Mouse (Mus musculus): ENCODE data around the gene Inca1. TPM values are rescaled to one million over a fixed set of nuclear protein-coding genes. Genes with fewer than 3 reads are reported as not detected.
A peak's percentile ranks its signal among the peaks of the same experiment; 100 is the strongest.

The Inca1 gene
- polyA plus RNA-seq, 1 experiment from 2014 or later: 0.69 TPM

DNA sequence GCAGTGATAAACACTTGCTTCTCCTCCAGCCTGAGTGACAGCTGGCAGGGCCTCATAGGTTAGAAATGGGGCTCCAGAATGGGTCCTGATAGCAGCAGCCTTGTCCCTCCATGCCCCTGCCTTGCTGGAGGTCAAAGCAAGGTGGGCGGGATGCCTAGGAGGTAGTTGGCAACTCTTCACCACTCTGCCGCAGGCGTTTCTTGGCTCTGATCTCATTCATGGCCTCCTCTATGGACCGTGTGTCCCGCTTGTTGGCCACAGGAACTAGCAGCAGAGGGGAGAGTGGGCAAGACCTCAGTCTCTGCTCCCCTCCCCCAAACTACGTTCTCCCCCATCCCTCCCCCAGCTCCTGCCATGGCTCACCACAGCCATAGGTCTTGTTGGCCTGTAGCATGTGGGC lies 36.0 kb downstream of the Inca1 start:
- WGBS: 86% methylated on average over 6 of the region's 6 CpGs
- DNase-seq (ENCODE audit: low spot score): no peak
- H3K36me3 ChIP-seq (replicated peaks): peaks cover 83% of the 10 kb centered on the region

GRCm38 (mm10) chr11:70663101-70663500 lies 36.9 kb downstream of the Inca1 start:
- DNase-seq (ENCODE audit: low spot score): no peak
- Histone ChIP-seq H3K4me1 (peaks cover 31% of the 10 kb centered on the region), H3K27ac (replicated peaks) (no peak overlapping the region), H3K4me3 (no peak overlapping the region), H3K9me3 (no peaks in the 10 kb centered on the region), H3K27me3 (replicated peaks; ENCODE audit: low read depth, poor library complexity, severe bottlenecking) (no peaks in the 10 kb centered on the region), H3K36me3 (replicated peaks) (peaks cover 86% of the 10 kb centered on the region)
- 93% methylated on average over 8 of the region's 8 CpGs for WGBS

More for the DNA sequence above, 36.0 kb downstream of the Inca1 start:
- Histone ChIP-seq H3K4me1 (peaks cover 25% of the 10 kb centered on the region), H3K4me3 (no peak overlapping the region), H3K27me3 (replicated peaks; ENCODE audit: low read depth, poor library complexity, severe bottlenecking) (no peaks in the 10 kb centered on the region), H3K9me3 (no peaks in the 10 kb centered on the region), H3K27ac (replicated peaks) (no peak overlapping the region)

- Histone ChIP-seq H3K27me3 (replicated peaks; ENCODE audit: low read depth, poor library complexity, severe bottlenecking) (no peaks in the 10 kb centered on the region), H3K4me3 (no peak overlapping the region), H3K9me3 (no peaks in the 10 kb centered on the region), H3K4me1 (peaks cover 45% of the 10 kb centered on the region), H3K36me3 (replicated peaks) (peaks cover 68% of the 10 kb centered on the region), H3K27ac (replicated peaks) (no peak overlapping the region)
- DNase-seq (ENCODE audit: low spot score): no peak
- WGBS: 87% methylated on average over 8 of the region's 8 CpGs
Observed at GRCm38 (mm10) chr11:70660571-70660970, 39.4 kb downstream of the Inca1 start.

DNA sequence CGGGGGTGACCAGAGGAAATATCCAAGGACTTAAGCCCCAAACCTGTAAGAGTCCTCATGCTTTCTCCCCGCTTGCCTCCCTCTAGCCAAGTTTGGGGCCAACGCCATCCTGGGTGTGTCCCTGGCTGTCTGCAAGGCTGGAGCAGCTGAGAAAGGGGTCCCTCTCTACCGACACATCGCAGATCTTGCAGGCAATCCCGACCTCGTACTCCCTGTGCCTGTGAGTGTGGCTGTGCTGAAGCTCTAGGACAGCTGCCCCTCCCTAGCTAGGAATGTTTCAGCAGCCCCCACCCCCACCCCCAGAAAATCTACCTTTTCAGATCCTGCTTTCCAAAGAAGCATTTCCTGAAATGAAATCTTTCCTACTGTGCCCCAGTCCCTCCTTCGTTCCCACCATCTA lies 41.0 kb downstream of the Inca1 start:
- H3K36me3 ChIP-seq (replicated peaks): peaks cover 51% of the 10 kb centered on the region
- H3K27me3 ChIP-seq (replicated peaks; ENCODE audit: low read depth, poor library complexity, severe bottlenecking): no peaks in the 10 kb centered on the region
- DNase-seq (ENCODE audit: low spot score): no peak
- H3K9me3 ChIP-seq: no peaks in the 10 kb centered on the region
- 82% methylated on average over 8 of the region's 8 CpGs for WGBS
- H3K27ac ChIP-seq (replicated peaks): peak overlapping the region; percentile 99; the same call in 1 of the 2 replicates
- H3K4me1 ChIP-seq: peaks cover 53% of the 10 kb centered on the region
- 0 out of 2 replicates have a peak overlapping the region, but pooled peaks have one; percentile 8 for H3K4me3 ChIP-seq

GRCm38 (mm10) chr11:70658521-70658920 lies 41.4 kb downstream of the Inca1 start:
- H3K27me3 ChIP-seq (replicated peaks; ENCODE audit: low read depth, poor library complexity, severe bottlenecking): no peaks in the 10 kb centered on the region
- H3K4me3 ChIP-seq: peak overlapping the region; percentile 100
- H3K27ac ChIP-seq (replicated peaks): peak overlapping the region; percentile 99
- DNase-seq (ENCODE audit: low spot score): no peak
- no peaks in the 10 kb centered on the region for H3K9me3 ChIP-seq
- 87% methylated on average over 5 of the region's 5 CpGs for WGBS
- H3K4me1 ChIP-seq: peaks cover 53% of the 10 kb centered on the region
- H3K36me3 ChIP-seq (replicated peaks): peaks cover 47% of the 10 kb centered on the region

DNA sequence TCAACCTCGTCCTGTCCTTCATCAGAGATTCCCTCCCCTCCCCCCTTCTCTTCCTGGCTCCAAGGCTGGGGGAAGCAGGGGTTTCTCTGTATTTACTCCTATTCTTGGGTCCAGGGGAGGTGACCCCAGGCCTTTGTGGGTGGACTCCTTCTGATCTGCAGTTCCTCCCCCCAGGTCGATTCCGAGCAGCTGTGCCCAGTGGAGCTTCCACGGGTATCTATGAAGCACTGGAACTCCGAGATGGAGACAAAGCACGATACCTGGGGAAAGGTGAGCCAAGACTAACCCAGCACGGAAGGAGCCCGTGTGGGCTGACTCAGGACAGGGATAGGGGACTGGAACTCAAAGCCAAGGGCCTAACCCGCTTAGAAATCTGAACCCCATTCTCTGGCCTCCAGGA lies 42.0 kb downstream of the Inca1 start:
- WGBS: 52% methylated on average over 9 of the region's 9 CpGs
- peaks cover 45% of the 10 kb centered on the region for H3K36me3 ChIP-seq (replicated peaks)
- no peaks in the 10 kb centered on the region for H3K27me3 ChIP-seq (replicated peaks; ENCODE audit: low read depth, poor library complexity, severe bottlenecking)
- peak overlapping the region; percentile 99 for H3K27ac ChIP-seq (replicated peaks)
- H3K4me1 ChIP-seq: peaks cover 55% of the 10 kb centered on the region
- DNase-seq (ENCODE audit: low spot score): no peak
- peak overlapping the region; percentile 100 for H3K4me3 ChIP-seq
- H3K9me3 ChIP-seq: no peaks in the 10 kb centered on the region

- DNase-seq (ENCODE audit: low spot score): no peak
- Histone ChIP-seq H3K36me3 (replicated peaks) (peaks cover 45% of the 10 kb centered on the region), H3K4me1 (peaks cover 59% of the 10 kb centered on the region), H3K9me3 (no peaks in the 10 kb centered on the region), H3K4me3 (peak overlapping the region; percentile 100), H3K27me3 (replicated peaks; ENCODE audit: low read depth, poor library complexity, severe bottlenecking) (no peaks in the 10 kb centered on the region), H3K27ac (replicated peaks) (peak overlapping the region; percentile 99)
- WGBS: 51% methylated on average over 6 of the region's 6 CpGs
Observed at GRCm38 (mm10) chr11:70657573-70657972, 42.4 kb downstream of the Inca1 start.

DNA sequence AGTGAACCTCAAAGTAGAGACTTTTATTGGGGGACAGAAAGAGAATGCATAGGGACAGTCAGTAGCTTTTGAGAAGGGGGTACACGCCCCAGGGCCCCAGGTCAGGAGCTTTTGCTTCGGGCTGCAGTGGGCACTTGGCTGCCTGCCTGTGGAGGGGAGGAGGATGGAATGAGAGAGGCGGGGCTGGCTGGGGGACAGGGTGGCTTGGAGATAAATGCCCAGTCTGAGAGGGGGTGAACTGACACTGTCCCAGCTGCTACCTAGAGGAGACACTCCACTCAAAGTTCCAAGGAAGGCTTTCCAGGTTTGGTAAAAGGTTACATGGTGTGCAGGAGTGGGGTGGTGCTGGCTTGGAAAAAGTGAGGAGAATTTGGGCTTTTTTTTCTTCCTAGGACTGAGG lies 43.0 kb downstream of the Inca1 start, which contains the start of gene Eno3:
Eno3 (plus strand) TSS at position 239 of the 400 bp plus-strand sequence.
- H3K4me3 ChIP-seq: peak within 1 kb of the TSS; percentile 100
- WGBS: 0% methylated on average over 3 of the region's 3 CpGs
- H3K4me1 ChIP-seq: peaks cover 65% of the 10 kb centered on the region
- H3K36me3 ChIP-seq (replicated peaks): peaks cover 45% of the 10 kb centered on the region
- H3K27ac ChIP-seq (replicated peaks): peak within 1 kb of the TSS; percentile 99
- H3K9me3 ChIP-seq: no peaks in the 10 kb centered on the region
- no peaks in the 10 kb centered on the region for H3K27me3 ChIP-seq (replicated peaks; ENCODE audit: low read depth, poor library complexity, severe bottlenecking)
- DNase-seq (ENCODE audit: low spot score): peak; percentile 76

DNA sequence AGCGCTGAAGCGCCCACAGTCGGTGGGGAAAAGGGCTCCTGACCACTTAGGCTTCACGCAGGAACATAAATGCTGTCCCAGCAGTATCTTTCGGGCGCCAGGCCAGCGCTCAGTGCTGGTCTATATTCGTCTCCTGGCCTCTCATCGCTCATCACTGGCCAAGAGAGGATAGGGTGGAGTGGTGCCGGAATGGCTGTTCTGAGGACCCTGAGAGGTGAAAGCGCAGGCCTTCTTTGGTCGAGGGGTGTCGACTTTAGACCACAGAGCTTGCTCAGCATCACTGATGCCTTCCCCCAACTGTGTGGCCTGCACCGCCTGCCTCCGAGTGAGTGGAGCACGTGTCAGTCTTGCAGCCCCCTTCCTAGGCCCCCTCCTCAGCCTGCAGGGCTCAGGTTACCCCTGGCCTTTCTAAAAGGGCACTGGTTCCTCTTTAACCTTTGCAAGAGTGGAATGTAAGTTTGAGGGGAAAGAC lies 43.5 kb downstream of the Inca1 start:
- DNase-seq (ENCODE audit: low spot score): peak; percentile 88
- Histone ChIP-seq H3K27ac (replicated peaks) (peak overlapping the region; percentile 99), H3K9me3 (no peaks in the 10 kb centered on the region), H3K27me3 (replicated peaks; ENCODE audit: low read depth, poor library complexity, severe bottlenecking) (no peaks in the 10 kb centered on the region), H3K36me3 (replicated peaks) (peaks cover 45% of the 10 kb centered on the region), H3K4me3 (peak overlapping the region; percentile 100), H3K4me1 (peaks cover 68% of the 10 kb centered on the region)
- WGBS: 2% methylated on average over 16 of the region's 16 CpGs

DNA sequence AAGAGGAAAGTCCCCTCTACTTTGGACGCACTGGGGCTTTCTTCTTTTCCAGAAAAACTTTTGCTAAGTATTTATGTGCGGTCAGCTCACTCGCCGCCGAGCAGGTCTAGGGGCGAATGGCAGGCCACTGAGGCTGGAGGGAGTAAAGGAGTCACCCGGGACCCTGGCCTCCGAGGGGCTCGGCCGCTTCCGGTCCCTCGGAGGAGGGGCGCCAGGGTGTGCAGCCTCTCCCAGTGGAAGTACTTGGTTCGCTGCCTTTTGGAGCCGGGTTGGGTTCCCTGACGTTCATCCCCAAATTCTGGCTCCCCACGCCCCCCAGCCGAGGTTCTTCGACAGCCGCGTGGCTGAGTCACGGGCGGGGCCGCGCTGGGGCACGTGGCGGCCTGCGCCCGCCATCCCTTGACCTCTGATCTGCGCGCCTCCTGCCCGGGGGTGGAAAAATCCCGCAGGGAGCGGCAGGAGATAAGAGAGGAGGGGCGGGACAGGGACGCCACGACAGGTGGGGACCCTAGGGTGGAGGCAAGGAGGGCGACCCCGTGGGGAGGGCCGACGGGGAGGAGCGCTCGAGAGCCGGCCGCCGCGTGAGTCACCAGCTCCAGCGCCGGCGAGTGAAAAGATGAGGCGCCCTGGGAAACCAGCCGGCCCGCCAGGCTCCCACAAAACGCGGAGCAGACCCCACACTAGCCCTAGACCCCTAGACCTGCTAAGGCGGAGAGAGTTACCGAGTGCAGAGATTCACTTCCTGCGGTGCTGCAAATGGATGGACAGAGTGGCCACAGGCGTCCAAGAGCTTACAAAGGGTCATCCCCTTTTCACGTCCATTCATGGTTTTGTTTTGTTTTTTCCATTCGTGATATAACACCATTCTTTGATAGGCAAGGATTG lies 44.1 kb downstream of the Inca1 start:
- no peaks in the 10 kb centered on the region for H3K9me3 ChIP-seq
- peak; percentile 80 for DNase-seq (ENCODE audit: low spot score)
- peak overlapping the region; percentile 100 for H3K4me3 ChIP-seq
- H3K4me1 ChIP-seq: peaks cover 74% of the 10 kb centered on the region
- H3K36me3 ChIP-seq (replicated peaks): peaks cover 45% of the 10 kb centered on the region
- under 1% methylated on average over 61 of the region's 61 CpGs for WGBS
- no peaks in the 10 kb centered on the region for H3K27me3 ChIP-seq (replicated peaks; ENCODE audit: low read depth, poor library complexity, severe bottlenecking)
- H3K27ac ChIP-seq (replicated peaks): peak overlapping the region; percentile 99

DNA sequence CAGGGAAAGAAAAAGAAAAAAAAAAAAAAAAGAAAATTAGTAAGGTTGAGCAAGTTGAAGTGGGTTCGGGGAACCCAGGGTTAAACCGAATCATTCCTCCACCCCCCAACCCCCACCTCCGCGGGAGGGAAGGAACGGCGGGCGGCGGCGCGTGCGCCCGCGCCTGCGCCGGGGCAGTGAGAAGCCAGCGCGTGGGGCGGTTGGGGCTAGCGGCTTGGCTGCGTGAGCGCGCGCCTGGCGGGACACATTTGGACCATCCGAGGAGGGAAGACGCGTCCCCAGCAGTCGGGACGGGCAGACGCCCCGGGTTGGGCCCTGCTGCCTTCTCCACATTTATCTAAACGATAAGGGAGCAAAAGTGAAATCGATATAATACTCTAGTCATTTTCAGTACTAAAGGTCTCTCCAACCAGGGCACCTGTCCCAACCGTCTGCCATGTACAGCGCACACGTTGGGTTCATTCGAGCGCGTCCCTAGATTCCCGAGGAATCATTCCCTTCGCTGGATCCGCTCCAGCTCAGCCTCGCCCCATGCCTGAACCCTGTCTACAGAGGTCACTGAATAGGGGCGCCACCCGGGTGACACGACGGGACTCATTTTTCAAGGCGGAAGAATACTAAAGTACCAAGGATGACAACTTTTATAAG lies 44.9 kb downstream of the Inca1 start:
- WGBS: under 1% methylated on average over 48 of the region's 48 CpGs

DNA sequence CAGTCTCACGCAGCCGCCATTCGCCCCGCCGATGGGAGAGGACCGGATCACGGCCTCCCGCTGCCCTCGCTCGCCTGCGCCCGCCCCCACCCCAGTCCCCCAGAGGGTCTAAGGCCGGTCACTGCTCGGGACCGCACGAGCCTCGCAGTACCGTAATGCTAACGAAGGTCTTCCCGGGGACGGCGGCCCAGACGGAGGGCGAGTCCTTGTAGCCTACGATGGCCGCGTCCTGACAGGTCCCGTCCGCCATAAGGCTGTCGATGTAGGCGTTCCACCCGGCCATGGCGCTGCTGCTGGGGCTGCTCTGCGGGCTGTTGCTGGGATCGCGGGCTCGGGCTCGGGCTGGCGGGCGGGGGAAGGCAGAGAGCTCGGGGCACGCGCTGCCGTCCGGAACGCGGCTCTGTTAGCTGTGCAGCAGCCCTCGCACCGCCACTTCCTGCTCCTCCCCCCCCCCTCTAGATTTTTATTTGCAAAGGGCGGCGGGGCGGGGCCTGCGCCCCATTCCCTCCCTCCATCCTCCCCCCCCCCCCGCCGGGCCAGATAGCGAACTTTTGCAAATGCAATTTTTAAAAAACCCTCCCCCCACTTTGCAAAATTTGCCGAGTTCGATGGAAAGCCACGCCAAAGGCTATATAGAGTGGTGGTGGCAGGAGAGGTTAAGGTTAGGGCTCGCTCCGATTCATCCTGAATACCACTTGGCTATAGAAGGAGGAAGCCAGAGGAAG lies 45.6 kb downstream of the Inca1 start, which contains the start of gene Pfn1:
Pfn1 (minus strand) TSS at position 447 of the 725 bp plus-strand sequence.
- DNase-seq (ENCODE audit: low spot score): peak; percentile 91
- Histone ChIP-seq H3K4me3 (peak within 1 kb of the TSS; percentile 100), H3K9me3 (no peaks in the 10 kb centered on the region), H3K36me3 (replicated peaks) (peaks cover 46% of the 10 kb centered on the region), H3K27ac (replicated peaks) (peak within 1 kb of the TSS; percentile 99), H3K4me1 (peaks cover 79% of the 10 kb centered on the region), H3K27me3 (replicated peaks; ENCODE audit: low read depth, poor library complexity, severe bottlenecking) (no peaks in the 10 kb centered on the region)
- under 1% methylated on average over 61 of the region's 61 CpGs for WGBS

More for the DNA sequence above, 44.9 kb downstream of the Inca1 start:
- H3K27me3 ChIP-seq (replicated peaks; ENCODE audit: low read depth, poor library complexity, severe bottlenecking): no peaks in the 10 kb centered on the region
- H3K36me3 ChIP-seq (replicated peaks): peaks cover 46% of the 10 kb centered on the region
- peaks cover 76% of the 10 kb centered on the region for H3K4me1 ChIP-seq
- peak overlapping the region; percentile 99 for H3K27ac ChIP-seq (replicated peaks)
- peak; percentile 90 for DNase-seq (ENCODE audit: low spot score)
- no peaks in the 10 kb centered on the region for H3K9me3 ChIP-seq
- peak overlapping the region; percentile 100 for H3K4me3 ChIP-seq

Measured in embryonic facial prominence, embryonic 10.5 days (tissue).